Mouse (Mus musculus): Measurements from ENCODE around the gene Zdhhc16. TPM values are rescaled to one million over a fixed set of nuclear protein-coding genes. Genes with fewer than 3 reads are reported as not detected.

Zdhhc16 gene
- polyA plus RNA-seq, 1 experiment, result 70.0 TPM

DNA sequence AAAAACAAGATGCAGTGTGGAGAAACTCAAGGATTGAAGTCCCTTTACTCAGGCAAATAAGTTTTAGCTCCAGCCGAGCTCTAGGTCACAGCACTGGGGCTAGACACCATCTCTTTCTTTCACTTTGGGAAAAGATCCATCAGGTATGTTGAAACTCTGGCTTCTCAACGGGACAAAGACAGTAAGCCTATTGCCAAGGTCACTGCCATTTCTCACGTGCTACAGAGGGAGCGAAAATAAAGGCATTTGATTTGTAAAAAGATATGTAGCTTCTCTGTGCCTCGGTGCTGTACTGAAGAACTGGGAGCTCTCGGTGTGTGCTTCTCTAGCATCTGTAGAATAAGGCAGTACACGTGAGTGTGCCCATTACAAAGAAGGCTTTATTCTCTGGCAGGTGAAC is 10.6 kb downstream of the Zdhhc16 start:
- Histone ChIP-seq H3K27ac (ENCODE audit: insufficient read depth, low read length) (no peak overlapping the region), H3K4me3 (ENCODE audit: insufficient read depth, low read length) (no peak overlapping the region), H3K4me1 (ENCODE audit: control insufficient read depth, insufficient read depth, low read length) (no peaks in the 10 kb centered on the region)
- TF ChIP-seq CTCF (IDR thresholded peaks at IDR 0.05; ENCODE audit: extremely low read depth, insufficient read depth, low read length), result no peak
- TF ChIP-seq POLR2A (IDR thresholded peaks at IDR 0.05; ENCODE audit: extremely low read depth, insufficient read depth, low read length), result no peak

DNA sequence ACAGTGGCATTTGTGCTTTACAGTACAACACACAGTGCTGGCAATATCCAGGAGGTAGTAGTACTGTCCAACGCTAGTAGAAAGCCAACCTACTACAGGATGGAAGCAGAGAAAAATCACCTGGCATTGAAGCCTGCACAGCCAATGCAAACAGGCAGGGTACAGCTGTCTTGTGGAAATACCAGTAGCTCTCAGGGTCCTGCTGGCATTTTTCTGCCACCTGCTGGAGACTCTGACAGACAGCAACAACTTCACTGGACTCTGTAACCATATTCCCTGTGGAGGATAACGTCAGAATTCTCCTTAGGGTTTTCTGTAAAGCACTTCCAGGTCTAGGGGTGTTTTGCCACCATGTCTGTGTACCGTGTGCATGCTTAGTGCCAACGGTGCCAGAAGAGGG is 19.0 kb downstream of the Zdhhc16 start:
- H3K4me1 ChIP-seq (ENCODE audit: control insufficient read depth, insufficient read depth, low read length), result no peaks in the 10 kb centered on the region

GRCm38 (mm10) chr19:41953574-41953973 is 20.3 kb downstream of the Zdhhc16 start:
- Histone ChIP-seq H3K27ac (ENCODE audit: insufficient read depth, low read length) (no peak overlapping the region), H3K4me3 (ENCODE audit: insufficient read depth, low read length) (no peak overlapping the region)
- TF ChIP-seq POLR2A (IDR thresholded peaks at IDR 0.05; ENCODE audit: extremely low read depth, insufficient read depth, low read length) (no peak), CTCF (IDR thresholded peaks at IDR 0.05; ENCODE audit: extremely low read depth, insufficient read depth, low read length) (no peak)

More for the DNA sequence above, 19.0 kb downstream of the Zdhhc16 start:
- TF ChIP-seq POLR2A (IDR thresholded peaks at IDR 0.05; ENCODE audit: extremely low read depth, insufficient read depth, low read length) (no peak), CTCF (IDR thresholded peaks at IDR 0.05; ENCODE audit: extremely low read depth, insufficient read depth, low read length) (peak; percentile 24; the same call in 1 of the 2 replicates)
- no peak overlapping the region for H3K27ac ChIP-seq (ENCODE audit: insufficient read depth, low read length)
- H3K4me3 ChIP-seq (ENCODE audit: insufficient read depth, low read length), result no peak overlapping the region

DNA sequence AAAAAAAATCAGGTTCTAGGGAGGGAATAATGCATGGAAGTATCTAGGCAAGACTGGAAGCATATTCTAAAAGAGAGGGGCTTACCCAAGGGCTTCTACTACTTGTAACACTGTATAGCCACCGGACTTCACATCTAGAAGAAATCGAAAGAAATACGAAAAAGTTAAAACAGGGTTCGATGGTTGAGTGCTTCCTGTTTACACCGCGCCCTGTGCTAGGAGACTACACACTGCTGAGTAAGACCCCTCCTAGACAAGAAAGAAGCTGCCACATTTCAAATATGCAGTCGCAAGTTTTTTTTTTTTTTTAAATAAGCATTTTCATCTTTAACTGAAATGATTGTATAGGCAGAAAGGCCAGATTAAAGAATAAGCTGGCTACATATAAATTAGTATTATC is 36.3 kb downstream of the Zdhhc16 start:
- no peak overlapping the region for H3K4me3 ChIP-seq (ENCODE audit: insufficient read depth, low read length)
- no peak for TF ChIP-seq POLR2A (IDR thresholded peaks at IDR 0.05; ENCODE audit: extremely low read depth, insufficient read depth, low read length)
- peaks cover 2% of the 10 kb centered on the region; the same call in 1 of the 2 replicates for H3K4me1 ChIP-seq (ENCODE audit: control insufficient read depth, insufficient read depth, low read length)
- H3K27ac ChIP-seq (ENCODE audit: insufficient read depth, low read length), result no peak overlapping the region

More at GRCm38 (mm10) chr19:41953574-41953973, 20.3 kb downstream of the Zdhhc16 start:
- no peaks in the 10 kb centered on the region for H3K4me1 ChIP-seq (ENCODE audit: control insufficient read depth, insufficient read depth, low read length)

GRCm38 (mm10) chr19:41973891-41974794 is 40.9 kb downstream of the Zdhhc16 start:
- Histone ChIP-seq H3K4me3 (ENCODE audit: insufficient read depth, low read length) (no peak overlapping the region), H3K4me1 (ENCODE audit: control insufficient read depth, insufficient read depth, low read length) (peaks cover 2% of the 10 kb centered on the region; the same call in 1 of the 2 replicates), H3K27ac (ENCODE audit: insufficient read depth, low read length) (no peak overlapping the region)
- TF ChIP-seq POLR2A (IDR thresholded peaks at IDR 0.05; ENCODE audit: extremely low read depth, insufficient read depth, low read length) (no peak), CTCF (IDR thresholded peaks at IDR 0.05; ENCODE audit: extremely low read depth, insufficient read depth, low read length) (no peak)

GRCm38 (mm10) chr19:41980422-41980818 is 47.1 kb downstream of the Zdhhc16 start:
- TF ChIP-seq POLR2A (IDR thresholded peaks at IDR 0.05; ENCODE audit: extremely low read depth, insufficient read depth, low read length) (no peak), CTCF (IDR thresholded peaks at IDR 0.05; ENCODE audit: extremely low read depth, insufficient read depth, low read length) (no peak)
- H3K27ac ChIP-seq (ENCODE audit: insufficient read depth, low read length), result no peak overlapping the region
- peak overlapping the region; percentile 84 for H3K4me3 ChIP-seq (ENCODE audit: insufficient read depth, low read length)
- no peaks in the 10 kb centered on the region for H3K4me1 ChIP-seq (ENCODE audit: control insufficient read depth, insufficient read depth, low read length)

DNA sequence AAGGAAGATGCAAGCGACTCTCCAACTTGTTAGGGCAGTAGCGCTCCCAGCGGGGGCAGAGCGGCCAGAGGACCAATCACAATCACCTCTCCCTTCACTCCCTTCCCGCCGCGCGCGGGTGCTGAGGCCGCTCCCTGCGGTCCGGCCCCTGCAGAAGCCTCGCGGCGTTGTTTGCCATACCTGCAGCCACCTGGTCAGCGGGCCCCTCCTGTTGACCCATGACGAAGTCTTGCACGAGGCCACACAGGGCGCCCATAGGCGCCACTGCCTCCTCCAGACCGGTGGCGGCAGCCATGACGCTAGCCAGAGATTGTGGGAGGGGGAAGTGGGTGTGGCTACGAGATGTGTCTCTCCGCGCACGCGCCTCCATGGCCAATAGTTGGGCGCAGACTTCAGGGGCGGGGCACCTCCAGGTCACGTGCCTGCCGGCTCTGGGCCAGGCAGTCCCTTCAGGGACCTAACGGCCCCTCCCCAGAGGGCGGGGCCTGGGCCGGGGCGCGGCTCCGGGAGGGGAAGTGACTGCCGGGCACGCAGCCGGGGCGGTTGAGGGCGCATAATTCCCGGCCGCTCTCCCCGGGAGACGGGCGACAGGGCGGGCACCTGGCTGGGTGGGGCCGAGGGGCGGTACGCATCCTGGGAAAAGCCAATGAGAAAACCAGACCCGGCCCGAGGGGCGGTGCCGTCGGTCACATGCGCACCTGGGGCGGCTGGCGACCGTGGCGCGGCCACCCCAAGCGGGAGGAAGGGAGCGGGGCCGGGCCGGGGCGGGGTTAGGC is 47.7 kb downstream of the Zdhhc16 start, which contains the start of gene Mms19:
TSS of gene Mms19 (minus strand) at position 339 of the 776 bp plus-strand sequence.
- Histone ChIP-seq H3K27ac (ENCODE audit: insufficient read depth, low read length) (peak within 1 kb of the TSS; percentile 17; the same call in 1 of the 2 replicates), H3K4me3 (ENCODE audit: insufficient read depth, low read length) (peak within 1 kb of the TSS; percentile 84), H3K4me1 (ENCODE audit: control insufficient read depth, insufficient read depth, low read length) (no peaks in the 10 kb centered on the region)
- TF ChIP-seq POLR2A (IDR thresholded peaks at IDR 0.05; ENCODE audit: extremely low read depth, insufficient read depth, low read length) (peak; percentile 73; the same call in 1 of the 2 replicates), CTCF (IDR thresholded peaks at IDR 0.05; ENCODE audit: extremely low read depth, insufficient read depth, low read length) (no peak)

GRCm38 (mm10) chr19:41981595-41981927 is 48.3 kb downstream of the Zdhhc16 start, which contains the start of gene Ubtd1:
Ubtd1 (plus strand) TSS chr19:41981763.
- Histone ChIP-seq H3K27ac (ENCODE audit: insufficient read depth, low read length) (peak within 1 kb of the TSS; percentile 17; the same call in 1 of the 2 replicates), H3K4me3 (ENCODE audit: insufficient read depth, low read length) (peak within 1 kb of the TSS; percentile 84), H3K4me1 (ENCODE audit: control insufficient read depth, insufficient read depth, low read length) (no peaks in the 10 kb centered on the region)
- TF ChIP-seq POLR2A (IDR thresholded peaks at IDR 0.05; ENCODE audit: extremely low read depth, insufficient read depth, low read length), result no peak

DNA sequence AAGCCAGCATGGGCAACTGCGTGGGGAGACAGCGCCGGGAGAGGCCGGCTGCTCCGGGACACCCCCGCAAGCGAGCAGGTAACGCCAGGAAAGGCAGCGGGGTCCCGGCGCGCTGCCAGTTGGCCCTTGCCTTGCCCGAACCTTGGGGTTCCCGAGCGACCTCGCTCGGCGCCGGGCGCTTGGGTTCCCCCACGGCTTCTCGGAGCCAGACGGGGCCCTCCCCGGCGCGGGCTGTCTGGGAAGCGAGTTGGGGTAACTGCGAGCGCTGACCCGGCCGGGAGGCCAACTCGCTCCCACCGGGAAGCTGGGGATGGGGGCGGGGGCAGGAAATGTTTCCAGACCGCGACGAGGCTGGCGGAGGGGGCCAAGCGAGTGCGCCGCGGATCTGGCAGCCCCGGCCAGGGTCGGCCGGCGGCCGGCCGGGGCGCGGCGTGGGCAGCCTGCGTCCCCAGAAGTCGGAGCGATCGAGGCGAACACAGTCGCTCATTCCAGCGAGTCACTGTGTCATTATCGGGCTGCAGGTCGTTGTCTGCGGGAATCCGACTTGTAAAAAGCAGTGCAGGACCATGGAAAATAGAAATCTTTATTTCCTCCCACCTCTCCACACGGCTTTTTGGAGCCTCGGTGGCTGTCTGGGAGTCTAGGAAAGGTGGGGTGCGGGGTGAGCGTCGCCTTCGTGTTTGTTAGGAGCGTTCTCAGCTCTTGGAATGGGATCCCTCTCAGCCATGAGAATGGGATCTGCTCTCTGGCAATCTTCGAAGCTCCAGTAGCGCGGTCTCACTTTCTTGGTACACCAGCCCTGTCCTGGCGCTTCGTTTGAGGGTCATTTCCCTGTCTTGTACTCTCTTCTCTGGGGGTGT is 48.9 kb downstream of the Zdhhc16 start:
- peak overlapping the region; percentile 17; the same call in 1 of the 2 replicates for H3K27ac ChIP-seq (ENCODE audit: insufficient read depth, low read length)
- TF ChIP-seq POLR2A (IDR thresholded peaks at IDR 0.05; ENCODE audit: extremely low read depth, insufficient read depth, low read length) (no peak), CTCF (IDR thresholded peaks at IDR 0.05; ENCODE audit: extremely low read depth, insufficient read depth, low read length) (no peak)
- no peaks in the 10 kb centered on the region for H3K4me1 ChIP-seq (ENCODE audit: control insufficient read depth, insufficient read depth, low read length)
- peak overlapping the region; percentile 84 for H3K4me3 ChIP-seq (ENCODE audit: insufficient read depth, low read length)
